Mouse (Mus musculus) myocyte (in vitro differentiated cells): ENCODE results near the gene Bnc1.

Experiments
- E2F4 ChIP-seq: IDR thresholded peaks from one replicate; pipeline ENCODE4 v1.6.1; 2011; ENCODE audit warnings: mild to moderate bottlenecking, control low read depth, moderate library complexity; ENCODE audit not compliant: insufficient read depth
- USF1 ChIP-seq: IDR thresholded peaks from one replicate; pipeline ENCODE4 v1.6.1; 2011; ENCODE audit warnings: low read depth, mild to moderate bottlenecking, control low read depth, moderate library complexity

DNA sequence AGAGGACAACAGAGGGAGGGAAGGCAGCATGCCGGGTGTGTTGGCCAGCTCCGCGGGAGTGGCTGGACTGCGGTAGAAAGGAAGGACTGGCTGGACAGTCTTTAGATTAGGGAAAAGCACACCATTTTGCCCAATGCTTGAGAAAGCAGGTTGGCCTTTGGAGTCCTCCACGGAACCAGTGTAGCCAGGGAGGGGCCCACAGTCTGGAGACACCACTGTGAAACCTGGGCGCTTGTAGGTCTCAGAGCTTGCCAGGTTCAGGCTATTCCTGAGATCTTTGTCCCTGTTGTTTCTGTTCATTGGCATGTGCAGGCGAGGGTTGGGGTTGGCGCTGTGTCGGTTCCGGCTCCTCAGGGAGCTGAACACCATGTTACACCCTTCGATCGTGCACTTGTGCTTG is 18.2 kb downstream of the Bnc1 start:
- no peak for TF ChIP-seq USF1
- TF ChIP-seq E2F4, result no peak
